Mouse (Mus musculus): ENCODE results near the gene Eef2kmt.

DNA sequence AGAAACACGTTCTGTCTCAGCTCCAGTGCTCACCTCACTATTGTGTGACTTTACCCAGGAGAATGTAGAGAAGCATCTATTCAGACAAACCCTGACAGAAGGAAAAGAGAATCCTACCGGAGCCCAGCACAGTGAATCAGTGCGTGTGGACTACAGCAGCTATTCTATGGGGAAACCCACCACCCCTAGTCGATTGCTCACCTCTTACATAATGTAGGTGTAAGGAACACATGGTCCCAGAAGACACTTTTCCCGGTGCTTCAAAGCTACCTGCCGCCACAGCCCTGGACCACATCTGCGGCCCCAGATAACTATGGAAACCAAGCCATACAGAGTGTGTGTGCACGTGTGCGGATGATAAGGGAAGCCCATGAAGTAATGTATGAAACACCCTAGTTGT lies 26.9 kb upstream of the Eef2kmt start:
- TF ChIP-seq CTCF (IDR thresholded peaks at IDR 0.05; ENCODE audit: borderline replicate concordance, insufficient read depth, low read length): no peak
- TF ChIP-seq POLR2A (IDR thresholded peaks at IDR 0.05; ENCODE audit: low read depth, low read length): no peak
